In genomic region chr14:117245631-117246030, GRCm38 (mm10) we compare ENCODE assay signal across 32 mouse cellular contexts.
"Had no signal": no experiment of that assay in that cellular context is flagged by ENCODE, and none has a peak within 500 bp of the region (broad histone marks: within the 10 kb centered on the region; RNA-seq: fewer than 3 reads in every experiment).

No protein-coding gene starts in this region.

- H3K27ac ChIP-seq: limb, embryonic 10.5 days; limb, embryonic 12.5 days; limb, embryonic 13.5 days; limb, embryonic 15.5 days; liver, embryonic 12.5 days; liver, embryonic 13.5 days; liver, embryonic 14.5 days; liver, embryonic 15.5 days; lung, embryonic 15.5 days; macrophage; midbrain, embryonic 10.5 days; midbrain, embryonic 12.5 days; midbrain, embryonic 13.5 days; midbrain, embryonic 15.5 days; neural tube, embryonic 12.5 days; neural tube, embryonic 13.5 days had no signal

- H3K4me2 ChIP-seq: limb, embryonic 12.5 days; limb, embryonic 13.5 days; limb, embryonic 15.5 days; liver, embryonic 11.5 days; liver, embryonic 12.5 days; liver, embryonic 13.5 days; liver, embryonic 15.5 days; lung, embryonic 14.5 days; lung, embryonic 15.5 days; midbrain, embryonic 11.5 days; midbrain, embryonic 12.5 days; midbrain, embryonic 13.5 days; midbrain, embryonic 15.5 days; neural tube, embryonic 12.5 days; neural tube, embryonic 13.5 days had no signal

- H3K9me3 ChIP-seq: limb, embryonic 10.5 days; limb, embryonic 12.5 days; limb, embryonic 13.5 days; limb, embryonic 15.5 days; liver, embryonic 12.5 days; liver, embryonic 13.5 days; liver, embryonic 15.5 days; lung, embryonic 15.5 days; midbrain, embryonic 10.5 days; midbrain, embryonic 12.5 days; midbrain, embryonic 13.5 days; midbrain, embryonic 15.5 days; neural tube, embryonic 12.5 days; neural tube, embryonic 13.5 days had no signal

- H3K4me1 ChIP-seq: limb, embryonic 12.5 days; limb, embryonic 15.5 days; liver, embryonic 12.5 days; liver, embryonic 13.5 days; liver, embryonic 15.5 days; lung, embryonic 15.5 days; midbrain, embryonic 12.5 days; midbrain, embryonic 13.5 days; midbrain, embryonic 15.5 days; neural tube, embryonic 12.5 days; neural tube, embryonic 13.5 days had no signal

- H3K9ac ChIP-seq: limb, embryonic 12.5 days; limb, embryonic 13.5 days; limb, embryonic 15.5 days; liver, embryonic 12.5 days; liver, embryonic 13.5 days; liver, embryonic 14.5 days; liver, embryonic 15.5 days; liver, postnatal 0 days; lung, embryonic 14.5 days; lung, embryonic 15.5 days; midbrain, embryonic 12.5 days; midbrain, embryonic 13.5 days; midbrain, embryonic 15.5 days; neural tube, embryonic 12.5 days; neural tube, embryonic 13.5 days had no signal

- DNase-seq: left cerebral cortex, postnatal 4 days; liver; liver, embryonic 13.5 days; liver, postnatal 0 days; lung, adult 18-20 months; lung, adult 2 months; lung, embryonic 14.5 days; lung, postnatal 10 days; lung, postnatal 14 days; lung, postnatal 36 days; lung, postnatal 4 days; midbrain, embryonic 14.5 days had no signal

- H3K27me3 ChIP-seq: limb, embryonic 12.5 days; limb, embryonic 13.5 days; limb, embryonic 15.5 days; liver, embryonic 12.5 days; liver, embryonic 13.5 days; liver, embryonic 15.5 days; lung, embryonic 15.5 days; midbrain, embryonic 12.5 days; midbrain, embryonic 13.5 days; midbrain, embryonic 15.5 days; neural tube, embryonic 12.5 days; neural tube, embryonic 13.5 days had no signal

- H3K4me3 ChIP-seq: limb, embryonic 10.5 days; limb, embryonic 12.5 days; limb, embryonic 13.5 days; limb, embryonic 15.5 days; liver, embryonic 12.5 days; liver, embryonic 13.5 days; liver, embryonic 15.5 days; lung, embryonic 15.5 days; midbrain, embryonic 10.5 days; midbrain, embryonic 12.5 days; midbrain, embryonic 13.5 days; midbrain, embryonic 15.5 days; myocyte; neural tube, embryonic 12.5 days; neural tube, embryonic 13.5 days had no signal

- H3K36me3 ChIP-seq: limb, embryonic 10.5 days; limb, embryonic 12.5 days; limb, embryonic 13.5 days; limb, embryonic 15.5 days; liver, embryonic 12.5 days; liver, embryonic 13.5 days; liver, embryonic 15.5 days; lung, embryonic 15.5 days; midbrain, embryonic 10.5 days; midbrain, embryonic 12.5 days; midbrain, embryonic 13.5 days; midbrain, embryonic 15.5 days; neural tube, embryonic 12.5 days; neural tube, embryonic 13.5 days had no signal

- ATAC-seq: liver, embryonic 12.5 days; liver, postnatal 0 days; lung, postnatal 0 days; midbrain, embryonic 13.5 days; midbrain, embryonic 15.5 days; midbrain, embryonic 16.5 days had no signal
